Mouse (Mus musculus): ENCODE measurements around the gene Ccdc24.

- no peak for TF ChIP-seq CTCF (IDR thresholded peaks at IDR 0.05; ENCODE audit: low read depth)
- TF ChIP-seq EP300 (optimal IDR thresholded peaks at IDR 0.05), result no peak
These were observed 22.2 kb upstream of the Ccdc24 start for GRCm38 (mm10) chr4:117894601-117895000.
